Mouse (Mus musculus) layer of hippocampus, adult 9-10 months (tissue): ENCODE data around the gene Fam173a.
A peak's percentile ranks its signal among the peaks of the same experiment; 100 is the strongest.

Source experiments
- DNase-seq: peaks from one replicate; pipeline ENCODE4 v3.0.0; 2022; ENCODE audit warnings: low spot score

The Fam173a gene

DNA sequence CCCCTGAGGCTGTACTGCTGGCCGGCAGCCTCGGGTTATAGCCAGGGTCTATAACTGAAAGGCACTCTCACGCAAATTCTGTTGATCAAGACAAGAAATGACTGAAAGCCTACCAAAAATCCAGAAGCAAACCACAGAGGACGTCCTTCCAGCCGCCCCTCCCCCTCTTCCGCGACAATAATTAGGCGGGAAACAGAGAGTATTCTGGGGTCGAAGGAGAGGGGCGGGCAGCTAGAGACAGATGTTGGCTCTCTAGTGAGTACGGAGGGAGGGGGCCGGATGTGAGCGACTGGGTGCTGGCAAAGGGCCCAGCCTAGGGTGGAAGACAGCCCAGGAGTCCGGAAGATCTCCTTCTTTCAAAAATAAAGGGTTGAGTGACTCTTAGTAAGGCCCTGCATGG lies at the start of gene Fam173a:
Fam173a (minus strand) TSS at position 287 of the 400 bp plus-strand sequence.
- DNase-seq, result no peak

DNA sequence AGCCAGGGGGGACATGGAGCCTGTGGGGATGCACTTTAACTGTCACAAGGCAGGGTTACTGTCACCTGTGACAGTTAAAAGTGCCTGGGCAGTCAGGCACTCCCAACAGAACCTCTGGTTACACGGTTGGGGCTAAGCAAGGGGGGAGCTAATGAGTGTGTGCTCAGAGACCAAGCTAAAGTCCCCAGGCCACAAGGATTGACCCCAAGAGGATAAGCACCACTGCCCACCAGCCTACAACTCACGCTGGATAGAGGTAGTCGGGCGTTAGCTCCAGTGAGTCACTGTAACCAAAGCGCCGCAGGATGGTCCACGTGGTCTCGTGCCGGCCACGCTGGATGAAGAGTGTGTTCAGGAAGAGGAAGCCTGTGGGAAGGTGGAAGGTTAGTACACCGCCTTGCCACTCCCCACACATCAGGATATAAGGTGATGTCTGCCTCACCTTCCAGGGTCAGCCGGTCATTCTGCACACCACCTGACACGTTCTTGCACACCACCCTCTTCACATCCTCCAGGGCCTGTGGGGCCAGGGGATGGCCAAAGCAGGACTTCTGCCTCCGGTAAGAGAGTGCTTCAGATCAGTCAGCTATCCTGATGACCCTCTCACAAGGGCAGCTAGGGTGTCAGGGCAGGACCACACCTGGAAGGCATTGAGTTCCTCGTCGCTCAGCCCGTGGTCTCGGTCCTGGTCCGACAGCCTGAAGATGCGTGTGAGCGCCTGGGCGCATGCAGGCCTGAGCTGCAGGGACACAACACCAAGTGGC lies 48.6 kb upstream of the Fam173a start, which contains the start of gene Gm20683:
Gm20683 (minus strand) TSS at position 647 of the 764 bp plus-strand sequence.
- no peak for DNase-seq

DNA sequence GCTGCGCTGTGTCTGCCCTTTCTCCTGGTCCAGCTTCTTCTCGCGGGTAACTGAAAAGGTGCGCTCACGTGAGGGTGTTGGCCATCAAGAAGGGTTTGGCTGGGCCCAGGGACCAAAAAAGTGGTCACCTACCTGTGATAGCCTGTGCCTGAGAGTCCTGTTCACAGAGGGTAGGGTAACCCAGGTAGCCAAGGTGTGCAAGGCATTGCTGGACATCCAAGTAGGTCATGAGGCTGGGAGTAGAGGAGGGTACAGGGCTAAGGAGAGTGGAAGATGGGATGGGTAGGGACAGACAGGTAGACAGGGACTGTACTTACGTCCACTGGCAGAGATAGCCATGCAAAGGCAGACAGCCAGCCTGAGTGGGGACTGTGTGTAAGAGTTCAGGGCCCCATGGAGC lies 47.8 kb upstream of the Fam173a start:
- no peak for DNase-seq

DNA sequence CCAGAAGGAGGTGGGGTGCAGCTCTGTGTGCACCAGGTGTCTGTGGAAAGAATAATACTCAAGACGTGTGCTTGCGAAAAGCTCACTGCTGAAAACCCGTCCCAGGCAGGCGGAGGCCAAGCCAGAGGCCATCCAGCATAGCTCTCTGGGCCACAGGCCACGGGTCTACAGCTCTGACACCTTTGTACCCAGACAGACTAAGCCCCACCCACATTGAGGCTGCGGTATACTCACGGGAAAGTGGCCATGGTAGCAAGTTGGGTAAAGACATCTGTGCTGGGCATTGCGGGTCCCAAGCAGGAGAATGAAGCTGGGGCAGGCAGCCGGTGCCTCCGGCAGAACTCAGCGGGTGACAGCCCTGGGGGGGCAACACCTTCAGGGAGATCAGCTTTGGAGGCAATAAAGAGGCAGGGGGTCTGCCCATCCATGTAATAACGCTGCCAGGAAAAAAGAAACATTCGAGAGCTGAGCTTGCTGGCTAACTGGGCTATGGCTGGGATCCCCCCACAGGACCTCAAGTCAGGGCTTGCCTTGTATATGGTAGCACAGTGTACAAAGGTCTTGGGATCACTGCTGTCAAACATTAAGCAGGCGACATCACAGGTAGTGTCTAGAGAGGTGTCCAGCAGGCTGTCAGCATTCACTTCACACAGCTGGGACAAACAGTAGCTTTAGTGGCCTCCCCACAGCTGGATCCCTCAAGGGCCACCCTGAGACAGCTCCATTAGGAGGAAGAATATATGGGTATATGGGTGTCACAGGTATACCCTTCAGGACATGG lies 46.9 kb upstream of the Fam173a start:
- DNase-seq, result no peak

DNA sequence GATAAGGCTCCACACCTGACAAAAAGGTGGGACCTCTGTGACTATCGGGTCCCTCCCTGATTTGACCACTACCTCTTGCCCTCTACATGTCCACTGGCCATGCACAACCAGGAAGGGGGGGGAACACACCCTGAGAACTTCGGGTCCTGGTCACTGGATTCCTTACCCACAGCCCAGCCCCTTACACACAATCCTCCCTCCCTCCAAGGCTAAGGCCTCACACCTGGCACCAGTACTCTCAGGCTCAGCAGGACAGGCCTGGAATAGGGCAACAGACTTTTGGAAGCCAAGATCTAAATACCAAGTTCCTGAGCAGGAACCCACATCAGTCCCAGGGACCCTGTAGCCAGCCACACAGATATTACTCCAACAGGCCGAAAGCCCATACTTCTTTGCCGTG lies 46.2 kb upstream of the Fam173a start:
- no peak for DNase-seq

DNA sequence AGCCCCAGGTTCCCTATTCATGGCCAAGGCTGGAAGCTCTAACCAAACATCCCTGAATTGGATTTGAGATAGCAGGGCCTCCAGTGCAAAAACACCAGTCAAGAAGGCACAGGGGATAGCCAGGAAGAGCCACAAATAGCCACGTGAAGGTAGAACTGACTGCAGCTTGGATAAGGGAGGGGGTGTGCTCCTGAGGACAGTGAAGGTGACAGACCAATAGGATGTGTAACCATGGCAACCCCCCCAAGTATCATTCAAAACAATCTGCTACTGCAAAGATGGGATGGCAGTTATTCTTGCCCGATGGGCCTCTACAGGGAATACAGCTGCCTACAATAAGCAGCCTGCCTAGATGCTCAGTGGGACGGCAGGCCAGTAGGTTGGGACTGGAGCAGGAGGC lies 44.8 kb upstream of the Fam173a start:
- no peak for DNase-seq

DNA sequence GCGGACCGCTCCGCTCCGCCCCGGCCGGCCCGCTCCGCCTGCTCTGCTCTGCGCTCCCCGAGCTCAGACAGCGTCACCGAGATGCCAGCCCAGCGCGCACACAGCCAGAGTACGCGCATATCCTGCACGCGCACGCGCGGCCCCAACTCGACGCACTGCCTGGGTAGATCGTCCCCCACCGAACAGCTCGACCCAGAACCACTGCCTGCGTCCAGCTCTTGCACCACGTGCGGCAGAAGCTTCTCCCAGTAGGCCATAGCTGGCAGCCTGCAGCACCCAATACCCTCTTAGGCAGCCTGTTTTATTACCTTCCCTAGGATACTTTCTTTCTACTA lies 44.3 kb upstream of the Fam173a start, which contains the start of gene Rhbdl1:
Rhbdl1 (minus strand) TSS at position 220 of the 335 bp plus-strand sequence.
- no peak for DNase-seq

DNA sequence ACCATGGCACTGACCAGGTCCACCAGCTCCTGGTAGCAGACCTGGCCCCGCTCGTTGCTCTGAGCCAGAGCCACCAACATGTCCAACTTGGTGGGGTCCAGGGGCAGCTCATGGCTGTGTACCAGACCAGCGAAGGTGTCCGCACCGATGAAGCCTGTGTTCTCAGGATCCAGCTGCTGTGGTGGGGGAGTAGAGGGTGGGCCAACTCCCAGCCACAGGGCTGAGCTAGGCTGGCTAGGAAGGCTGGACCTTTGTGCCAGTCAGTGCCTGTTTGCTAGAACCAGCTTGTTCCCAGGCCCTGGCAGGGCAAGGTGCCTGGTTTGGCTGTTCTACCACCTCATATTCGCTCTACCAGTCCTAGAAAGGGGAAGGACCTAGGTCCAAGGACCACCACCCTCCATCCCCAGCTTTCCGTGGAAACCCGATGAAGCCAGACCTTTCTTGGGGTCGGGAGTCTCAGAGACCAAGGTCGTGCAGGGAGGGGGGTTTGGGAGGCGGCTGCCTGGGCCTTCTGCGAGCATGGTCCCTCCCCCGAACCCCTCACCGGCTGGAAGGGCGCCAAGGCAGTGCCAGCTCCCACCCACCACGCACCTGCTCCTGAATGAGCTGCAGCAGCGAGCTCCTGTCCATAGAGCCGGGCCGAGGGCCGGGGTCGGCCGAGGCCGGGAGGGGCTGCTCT lies 43.8 kb upstream of the Fam173a start:
- no peak for DNase-seq

DNA sequence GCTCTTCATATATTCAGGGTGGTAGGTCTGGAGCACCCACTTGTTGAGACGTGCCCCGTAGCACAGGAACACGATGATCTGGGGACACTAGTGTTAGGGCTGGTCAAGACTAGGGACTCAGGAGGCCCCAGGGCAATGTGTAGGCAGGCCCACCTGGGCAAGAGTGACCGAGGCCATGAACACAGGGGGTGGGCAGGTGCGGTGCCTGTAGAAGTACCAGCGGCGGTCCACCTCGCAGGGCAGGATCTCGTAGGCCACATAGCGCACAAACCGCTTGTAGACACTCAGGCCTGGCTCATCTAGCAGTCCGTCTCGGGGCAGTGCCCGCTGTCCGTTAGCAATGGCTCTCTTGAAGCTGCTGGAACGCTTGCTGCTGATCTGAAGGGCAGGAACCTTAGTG lies 43.1 kb upstream of the Fam173a start:
- DNase-seq, result no peak

DNA sequence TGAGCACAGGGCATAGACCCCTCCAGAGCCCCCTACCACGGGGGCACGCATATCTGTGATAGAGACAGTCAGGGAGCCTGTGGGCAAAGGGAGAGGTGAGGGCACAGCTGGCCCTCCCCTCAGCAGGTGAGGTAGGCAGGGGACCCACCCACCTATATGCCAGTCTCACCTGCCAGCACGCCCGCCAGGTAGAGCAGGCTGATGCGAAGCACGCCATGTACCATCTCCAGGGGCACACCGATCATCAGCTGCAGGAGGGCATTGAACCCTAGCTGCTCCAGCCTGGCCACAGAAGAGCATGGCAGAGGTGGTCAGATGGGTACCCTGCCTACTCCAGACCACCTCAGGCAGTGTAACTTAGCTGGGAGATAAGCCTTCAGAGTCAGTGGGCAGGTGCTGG lies 42.6 kb upstream of the Fam173a start:
- no peak for DNase-seq

DNA sequence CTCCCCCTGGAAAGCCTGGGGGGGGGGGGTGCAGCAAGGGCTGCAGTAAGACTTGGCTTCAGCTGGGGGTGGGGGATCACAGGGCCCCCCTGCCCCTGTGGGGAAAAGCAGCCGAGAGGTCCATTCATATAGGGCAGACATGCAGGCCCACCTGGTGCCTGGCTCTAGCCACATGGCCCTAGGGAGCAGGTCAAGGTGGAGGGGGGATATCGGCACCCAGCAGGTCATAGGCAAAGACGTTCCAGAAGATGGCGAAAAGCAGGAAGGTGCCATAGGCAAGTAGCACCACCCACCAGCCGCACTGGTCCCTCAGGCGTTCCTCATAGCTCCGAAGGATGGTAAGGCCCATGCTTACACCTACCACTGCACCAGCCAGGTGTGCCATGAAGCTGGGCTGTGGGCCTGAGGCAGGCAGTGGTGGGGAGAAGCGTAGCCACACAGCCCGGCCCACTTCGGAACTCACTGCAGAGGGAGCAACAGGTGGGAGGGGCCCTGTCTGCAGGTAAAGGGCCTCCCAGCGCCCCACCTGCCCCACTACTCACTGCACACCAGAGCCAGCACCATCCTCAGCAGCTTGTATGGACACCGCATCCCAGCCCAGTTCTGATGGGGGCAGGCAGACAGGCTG lies 42.0 kb upstream of the Fam173a start:
- DNase-seq, result no peak

DNA sequence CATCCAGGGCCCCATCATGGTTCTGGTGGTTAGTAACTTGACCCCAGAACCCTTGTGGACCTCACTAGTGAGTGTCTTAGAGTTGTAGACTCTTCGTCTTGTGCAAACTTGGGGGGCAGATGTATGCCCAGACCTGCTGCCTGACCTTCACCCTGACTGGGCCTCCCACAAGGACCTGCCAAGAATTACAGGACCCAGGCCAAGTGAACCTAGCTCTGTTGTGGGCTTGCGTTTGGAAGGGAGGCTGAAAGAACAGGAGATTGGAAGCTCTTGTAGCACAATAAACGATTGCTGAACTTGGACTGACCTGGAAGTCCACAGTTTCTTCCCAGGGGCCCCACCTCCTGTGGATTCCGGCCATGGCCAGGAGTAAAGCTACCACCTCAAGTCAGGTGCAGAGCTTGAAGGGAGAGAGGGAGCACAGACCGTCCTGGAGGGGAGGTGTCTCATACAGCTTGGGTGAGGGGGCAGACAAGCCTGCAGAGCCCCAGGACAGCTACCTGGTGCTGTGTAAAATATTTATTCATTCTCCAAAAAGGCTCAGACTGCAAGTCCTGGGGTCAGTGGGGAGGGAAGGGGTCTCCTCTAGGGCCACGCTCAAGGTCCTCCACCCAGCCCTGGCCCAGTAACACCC lies 41.4 kb upstream of the Fam173a start:
- no peak for DNase-seq

DNA sequence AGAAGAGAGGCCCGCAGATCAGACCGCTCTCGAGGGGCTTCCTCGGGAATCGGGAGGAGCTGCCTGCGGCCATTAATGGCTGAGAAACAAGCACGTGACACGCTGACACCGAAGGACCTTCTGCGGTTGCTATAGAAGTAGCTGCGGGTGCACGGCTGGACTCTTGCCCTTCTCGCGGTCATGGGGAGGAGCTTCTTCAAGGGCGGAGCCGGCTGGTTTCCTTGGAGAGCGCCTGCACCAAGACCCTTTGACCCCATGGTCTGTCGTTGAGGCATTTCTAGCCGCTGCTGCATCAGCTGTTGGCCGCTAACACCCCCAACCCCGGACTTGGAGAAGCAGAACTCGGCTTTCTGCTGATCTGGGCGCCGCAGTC lies 40.6 kb upstream of the Fam173a start, which contains the start of gene Stub1:
Stub1 (minus strand) TSS at position 114 of the 373 bp plus-strand sequence.
- peak; percentile 79 for DNase-seq

DNA sequence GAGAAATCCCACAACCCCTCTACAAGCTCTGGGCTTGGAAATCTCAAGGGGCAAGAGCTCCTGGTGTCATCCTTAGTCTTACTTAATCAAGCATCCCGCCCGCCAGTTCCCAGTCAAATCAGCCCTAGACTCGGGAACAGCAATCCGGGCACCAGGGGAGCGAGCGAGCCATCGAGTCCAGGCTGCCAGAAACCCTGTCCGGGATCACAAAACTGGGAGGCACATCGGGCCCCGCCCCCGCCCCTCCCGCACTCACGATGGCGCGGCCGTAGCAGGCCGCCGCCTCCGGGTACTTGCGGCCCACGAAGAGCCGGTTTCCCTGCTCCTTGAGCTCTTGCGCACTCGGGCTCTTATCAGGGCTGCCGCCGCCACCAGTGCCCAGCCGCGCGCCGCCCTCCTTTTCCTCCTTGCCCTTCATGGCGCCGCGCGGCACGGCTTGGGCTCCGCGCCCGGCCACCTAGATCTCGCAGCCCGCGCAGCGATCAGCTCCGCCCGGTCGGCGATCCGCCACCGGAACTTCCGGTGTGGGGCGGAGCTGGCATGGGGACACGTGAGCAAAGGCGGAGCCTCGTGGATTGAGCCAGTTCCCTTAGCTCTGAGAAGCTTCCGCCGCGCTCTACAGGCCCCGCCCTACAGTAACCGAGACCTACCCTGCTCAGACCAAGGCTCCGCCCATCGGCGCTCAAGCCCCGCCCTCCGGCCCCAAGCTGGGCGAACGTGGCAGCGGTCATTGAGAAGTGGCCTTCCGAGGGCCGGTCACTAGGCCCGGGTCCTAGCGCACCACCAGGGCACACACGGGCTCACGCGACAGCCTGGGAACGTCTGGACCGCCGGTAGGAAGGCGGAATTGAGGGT lies 40.0 kb upstream of the Fam173a start:
- DNase-seq, result peak; percentile 95

DNA sequence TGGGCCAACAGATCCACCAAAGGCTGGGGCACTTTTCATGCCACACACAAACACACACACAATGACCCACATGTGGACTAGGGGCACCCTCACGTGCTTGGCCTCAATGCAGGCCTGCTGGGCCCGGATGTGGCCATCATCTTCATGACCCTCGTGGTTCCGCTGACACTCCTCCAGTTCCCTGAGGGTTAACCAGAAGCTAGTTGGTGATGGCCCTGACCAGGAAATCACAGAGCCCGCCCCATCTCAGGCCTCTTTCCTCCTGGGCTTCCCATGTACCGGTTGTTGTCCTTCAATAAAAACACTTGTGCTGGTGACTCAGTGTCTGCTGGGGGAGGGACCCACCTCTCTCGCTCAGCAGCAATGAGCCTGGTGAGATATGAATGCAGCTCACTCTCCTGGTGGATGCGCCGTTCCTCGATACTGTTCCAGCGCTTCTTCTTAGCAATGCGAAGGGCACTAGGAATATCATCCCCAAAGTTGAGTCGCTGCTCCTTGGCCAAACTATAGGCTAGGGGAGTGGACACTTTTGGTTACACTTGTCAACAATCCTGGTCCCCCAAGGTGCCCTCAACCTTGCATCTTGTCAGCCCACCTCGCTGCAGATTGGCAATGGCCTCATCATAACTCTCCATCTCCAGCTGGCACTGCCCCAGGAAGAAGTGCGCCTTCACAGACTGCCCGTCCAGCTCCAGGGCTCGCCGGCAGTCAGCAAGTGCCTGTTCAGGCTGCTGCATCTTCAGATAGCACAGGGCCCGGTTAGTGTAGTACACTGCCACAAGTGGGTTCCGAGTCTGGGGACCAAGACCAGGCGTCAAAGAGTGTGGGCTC lies 39.0 kb upstream of the Fam173a start:
- DNase-seq, result no peak

DNA sequence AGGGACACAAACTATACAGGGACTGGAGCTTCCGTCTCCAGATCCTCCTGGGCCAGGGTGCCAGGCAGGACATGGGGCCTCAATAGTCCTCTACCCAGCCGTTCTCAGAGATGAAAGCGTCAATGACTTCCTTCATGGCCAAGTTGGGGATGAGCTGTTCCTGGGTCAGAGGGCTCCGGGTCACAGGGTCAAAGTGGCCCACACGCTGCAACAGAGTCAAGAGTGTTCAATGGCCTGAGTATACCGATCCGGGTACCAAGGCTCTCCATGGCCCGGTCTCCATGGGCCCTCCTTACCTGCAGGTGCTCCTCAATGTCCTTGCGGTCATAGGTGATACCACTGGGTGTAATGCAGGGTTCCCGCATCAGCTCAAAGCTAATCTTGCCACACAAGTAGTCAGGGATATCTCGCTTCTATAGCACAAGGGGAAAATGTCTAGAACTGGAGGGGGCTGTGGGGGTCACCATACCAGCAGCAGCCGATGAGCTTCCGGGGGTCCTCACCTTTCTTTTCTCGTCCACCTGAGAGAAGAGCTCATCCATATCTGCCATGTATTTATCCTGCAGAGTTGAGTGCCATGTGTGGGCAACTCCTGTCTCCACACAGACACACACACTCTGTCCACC lies 38.2 kb upstream of the Fam173a start:
- no peak for DNase-seq

DNA sequence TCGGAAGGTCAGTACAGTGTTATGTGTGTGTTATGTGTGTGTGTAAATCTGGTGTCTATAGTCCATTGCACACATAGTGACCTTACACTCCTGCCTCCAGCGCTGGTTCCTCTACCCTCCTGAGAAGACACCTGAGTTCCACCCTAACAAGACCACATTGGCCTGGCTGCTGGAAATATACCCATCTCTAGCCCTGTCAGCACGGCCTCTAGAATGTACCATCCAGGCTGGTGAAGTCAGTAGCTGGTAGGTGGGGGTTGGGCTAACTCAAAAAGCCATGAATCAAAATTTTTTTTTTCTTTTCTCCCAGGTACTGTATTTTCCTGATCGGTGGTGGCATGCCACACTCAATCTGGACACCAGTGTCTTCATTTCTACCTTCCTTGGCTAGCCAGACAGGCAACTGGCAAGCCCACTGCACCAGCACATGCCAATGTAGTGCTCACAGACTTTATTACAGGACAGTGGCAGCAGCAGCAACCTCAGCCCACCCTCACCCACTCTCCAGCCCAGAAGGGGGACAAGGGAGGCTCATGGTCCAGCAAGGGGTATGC lies 37.6 kb upstream of the Fam173a start:
- DNase-seq, result no peak

DNA sequence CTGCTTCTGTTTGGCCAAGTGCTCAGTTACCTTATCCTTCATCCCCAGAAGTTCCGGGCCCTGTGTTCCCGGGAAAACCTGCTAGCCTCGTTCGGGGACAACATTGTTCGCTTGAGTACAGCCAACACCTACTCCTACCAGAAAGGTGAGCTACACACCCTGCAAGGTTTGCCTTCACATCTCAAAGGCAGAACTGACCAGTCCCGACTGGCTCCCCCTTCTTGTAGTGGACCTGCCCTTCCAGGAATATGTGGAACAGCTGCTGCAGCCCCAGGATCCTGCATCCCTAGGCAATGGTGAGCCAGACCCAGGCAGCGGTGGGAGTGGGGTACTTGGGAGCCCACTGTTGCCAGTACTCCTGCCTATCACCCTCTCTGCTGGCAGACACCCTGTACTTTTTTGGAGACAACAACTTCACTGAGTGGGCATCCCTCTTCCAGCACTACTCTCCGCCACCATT lies 36.9 kb upstream of the Fam173a start:
- DNase-seq, result no peak
